Mouse (Mus musculus) E14TG2a.4 (cell line): Measurements from ENCODE around the gene Pxylp1.

Experiments used
- CTCF ChIP-seq: conservative IDR thresholded peaks from 2 replicates; pipeline ENCODE4 v1.5.1; 2014; ENCODE audit warnings: low read length
- NANOG ChIP-seq: IDR thresholded peaks from 2 replicates; pipeline ENCODE4 v1.6.1; 2014; ENCODE audit warnings: borderline replicate concordance, low read length, mixed read lengths
- POU5F1 ChIP-seq: IDR thresholded peaks from 2 replicates; pipeline ENCODE4 v1.6.1; 2014; ENCODE audit warnings: low read length, borderline replicate concordance

DNA sequence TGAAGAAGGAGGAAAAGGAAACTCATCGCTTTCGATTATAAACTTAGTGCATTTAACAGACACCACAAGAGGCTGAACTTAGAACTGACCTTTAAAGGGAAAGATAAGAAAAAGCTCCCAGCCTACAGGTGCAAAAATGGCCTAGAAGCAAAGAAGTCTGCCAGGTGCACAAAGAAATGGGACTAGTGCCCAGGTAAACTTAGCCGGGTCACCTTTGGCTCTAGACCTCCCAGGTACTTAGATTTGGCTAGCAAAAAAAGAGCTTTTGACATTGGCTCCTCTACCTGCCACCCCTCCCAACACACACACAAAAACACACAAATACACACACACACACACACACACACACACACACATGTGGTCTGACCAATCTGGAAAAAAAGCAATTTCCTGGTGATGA, 95.2 kb downstream of the Pxylp1 start:
- TF ChIP-seq CTCF: no peak
- TF ChIP-seq NANOG: no peak
- no peak for TF ChIP-seq POU5F1
